Mouse (Mus musculus): ENCODE results near the gene Cobl.

Gene Cobl

DNA sequence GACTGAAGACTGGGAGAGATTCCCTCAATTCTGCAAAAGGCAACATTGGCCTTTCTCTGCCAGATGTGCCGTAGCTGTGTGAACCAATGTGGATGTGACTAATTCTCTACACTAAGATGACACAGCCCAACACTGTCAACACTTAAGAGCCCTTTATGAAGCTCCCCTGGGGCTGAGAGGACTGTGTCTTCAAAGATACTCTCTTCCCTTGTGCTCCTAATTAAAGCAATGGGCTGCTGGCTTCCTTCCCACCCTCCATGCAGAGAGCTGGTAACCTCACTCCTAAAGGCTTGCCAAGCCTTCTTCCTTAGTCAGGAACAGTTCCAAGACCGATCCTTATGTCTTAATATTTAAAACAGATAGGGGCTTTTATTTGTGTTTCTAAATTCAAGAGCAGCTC, 79.9 kb downstream of the Cobl start:
- no peak for DNase-seq (ENCODE audit: low read depth, low spot score)

DNA sequence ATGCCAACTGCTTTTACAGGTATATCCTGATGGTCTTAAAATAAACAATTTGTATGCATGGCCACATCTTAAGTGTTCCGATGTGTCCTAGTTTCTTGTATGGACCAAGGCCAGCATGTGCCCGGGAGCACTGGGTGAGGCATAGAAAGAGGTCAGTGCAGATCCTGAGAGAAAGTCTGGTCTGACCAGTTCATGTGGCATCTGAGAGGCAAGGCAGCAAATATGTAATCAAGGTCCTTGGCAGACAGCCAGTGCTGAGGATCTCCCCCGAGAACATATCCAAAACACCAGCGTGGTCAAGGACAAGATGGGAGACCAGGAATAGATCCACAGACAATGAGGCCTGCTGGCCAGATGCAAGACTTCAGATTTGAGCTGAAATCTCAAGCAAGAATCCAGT, 81.8 kb downstream of the Cobl start:
- DNase-seq (ENCODE audit: low read depth, low spot score) = no peak

DNA sequence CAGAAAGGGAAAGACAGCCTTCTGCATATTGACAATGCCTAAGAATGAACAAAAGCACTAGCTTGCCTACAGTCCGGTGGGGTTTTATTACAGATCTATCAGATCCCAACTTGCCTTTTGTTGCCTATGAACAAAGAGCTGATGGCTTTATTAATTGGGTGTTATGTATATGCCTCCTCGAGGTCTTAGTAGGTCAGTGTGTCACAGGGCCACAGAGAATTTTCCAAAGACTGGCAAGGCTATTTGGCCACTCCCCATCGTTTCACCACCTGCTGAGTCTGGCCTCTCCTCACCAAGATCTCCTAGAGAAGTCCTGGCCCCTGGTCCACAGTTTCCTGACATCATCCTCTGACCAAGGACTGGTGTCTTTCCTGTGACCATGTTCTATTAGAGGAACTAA, 83.7 kb downstream of the Cobl start:
- no peak for DNase-seq (ENCODE audit: low read depth, low spot score)

DNA sequence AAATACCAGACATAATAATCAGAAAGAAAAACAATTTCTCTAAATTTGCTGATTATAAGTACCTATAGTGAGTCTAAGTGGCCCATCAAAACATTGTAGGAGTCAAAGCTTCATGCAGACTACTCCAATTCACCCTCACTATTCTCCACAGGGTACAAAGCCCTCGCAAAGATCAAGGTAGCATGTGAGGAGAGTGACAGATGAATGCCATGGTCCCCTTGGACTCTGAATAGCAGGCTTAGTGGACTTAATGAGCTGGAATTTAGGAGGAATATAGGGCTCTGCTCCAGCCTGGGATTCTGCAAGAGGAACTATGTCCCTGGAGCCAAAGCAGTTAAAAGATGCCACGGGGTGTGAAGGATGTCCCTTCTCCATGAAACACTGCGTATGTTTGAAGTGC, 88.1 kb downstream of the Cobl start:
- no peak for DNase-seq (ENCODE audit: low read depth, low spot score)

DNA sequence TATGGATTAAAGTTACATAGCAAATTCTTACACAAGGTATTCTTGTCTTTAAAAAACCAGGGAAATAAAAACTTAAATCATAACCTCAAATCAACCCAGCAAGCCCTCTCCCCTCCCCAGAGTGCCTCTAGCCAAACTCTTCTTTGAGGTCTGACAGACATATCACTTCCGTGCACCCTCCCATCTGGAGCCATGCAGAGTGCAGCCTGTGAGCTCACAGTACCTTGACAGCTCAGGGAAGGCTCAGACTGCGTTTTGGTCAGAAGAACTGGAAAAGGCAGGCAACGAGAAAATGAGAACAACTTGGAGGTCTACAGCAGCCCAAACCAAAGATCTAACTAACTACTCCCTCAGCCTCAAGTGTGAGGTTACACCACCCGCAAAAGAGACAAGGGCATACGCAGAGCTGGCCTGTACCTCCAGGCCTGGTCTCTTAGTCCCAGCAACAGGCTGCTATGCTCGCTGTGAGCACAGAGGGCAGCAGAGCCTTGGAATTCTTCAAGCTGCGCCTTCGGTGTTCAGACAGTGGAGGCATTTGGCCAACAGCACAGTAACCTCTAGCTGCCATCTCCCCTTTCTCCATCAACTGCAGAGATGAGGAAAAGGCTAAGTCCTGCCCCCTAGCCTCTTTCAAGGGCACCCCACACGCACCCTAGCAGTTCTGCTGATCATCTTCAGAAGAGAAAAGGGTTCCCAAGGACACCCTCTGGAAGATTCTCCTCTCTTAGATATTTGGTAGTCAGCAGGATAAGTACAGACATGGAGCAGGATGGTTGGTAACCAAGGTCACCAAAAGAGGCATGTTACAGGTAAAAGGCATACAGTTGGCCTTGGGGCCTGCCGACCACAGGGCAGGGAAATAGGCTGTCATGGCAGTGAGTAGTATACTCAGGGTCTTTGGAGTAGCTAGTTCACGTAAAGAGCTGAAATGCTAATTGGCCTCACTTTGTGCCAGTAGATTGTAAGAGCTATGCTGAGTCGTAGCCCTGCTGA, 91.4 kb downstream of the Cobl start:
- DNase-seq (ENCODE audit: low read depth, low spot score) = no peak

DNA sequence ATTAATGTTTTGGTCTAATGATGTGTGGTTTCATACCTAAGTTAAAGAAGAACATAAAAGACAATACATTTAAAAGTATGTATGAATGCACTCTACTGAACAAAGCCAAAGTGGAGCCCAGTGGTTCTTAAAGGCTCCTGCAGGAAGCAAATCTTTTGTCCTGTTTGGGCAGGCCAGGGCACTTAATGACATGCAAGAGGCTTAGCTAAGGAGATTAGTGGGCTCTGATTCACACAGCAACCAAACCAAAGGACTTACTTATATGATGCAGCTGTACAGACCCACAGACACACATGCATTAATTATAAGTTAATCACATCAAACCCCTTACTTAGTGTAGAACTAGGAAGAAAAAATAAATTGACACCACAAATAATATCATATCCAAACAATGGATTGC, 93.8 kb downstream of the Cobl start:
- no peak for DNase-seq (ENCODE audit: low read depth, low spot score)

DNA sequence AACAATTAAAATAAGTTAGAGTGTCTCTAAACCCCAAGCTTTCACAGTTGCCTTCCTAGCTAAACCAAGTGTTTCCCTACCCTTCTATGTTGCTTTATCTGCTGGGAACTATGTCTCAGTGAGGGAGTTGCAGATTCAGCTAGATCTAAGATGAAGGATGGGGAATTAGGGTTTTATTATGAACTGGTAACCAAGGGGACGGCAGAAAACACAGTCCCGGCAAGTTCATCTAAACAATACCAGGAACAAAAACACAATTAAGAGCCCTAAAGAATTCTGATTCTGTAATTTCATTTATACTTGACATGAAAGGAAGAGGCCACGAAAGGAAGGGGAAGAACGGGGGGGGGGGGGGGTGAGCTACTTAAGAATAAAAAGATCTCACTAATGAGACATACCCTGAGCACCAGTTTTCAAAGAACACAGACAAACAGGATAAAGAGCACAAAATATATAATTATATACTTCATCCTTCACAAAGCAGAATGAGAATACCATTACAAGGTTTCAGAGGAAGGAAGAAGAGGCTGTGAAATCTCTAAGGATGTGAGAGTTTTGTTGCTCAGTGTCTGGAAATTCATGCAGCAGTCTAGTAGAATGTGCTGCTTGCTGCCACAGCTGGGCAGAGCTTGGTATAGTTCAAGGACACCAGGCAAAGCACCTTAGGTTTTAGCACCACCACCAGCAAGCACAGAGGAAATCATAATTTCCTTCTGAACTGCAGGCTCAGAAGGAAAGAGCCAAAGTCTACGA, 97.2 kb downstream of the Cobl start:
- DNase-seq (ENCODE audit: low read depth, low spot score) = no peak

DNA sequence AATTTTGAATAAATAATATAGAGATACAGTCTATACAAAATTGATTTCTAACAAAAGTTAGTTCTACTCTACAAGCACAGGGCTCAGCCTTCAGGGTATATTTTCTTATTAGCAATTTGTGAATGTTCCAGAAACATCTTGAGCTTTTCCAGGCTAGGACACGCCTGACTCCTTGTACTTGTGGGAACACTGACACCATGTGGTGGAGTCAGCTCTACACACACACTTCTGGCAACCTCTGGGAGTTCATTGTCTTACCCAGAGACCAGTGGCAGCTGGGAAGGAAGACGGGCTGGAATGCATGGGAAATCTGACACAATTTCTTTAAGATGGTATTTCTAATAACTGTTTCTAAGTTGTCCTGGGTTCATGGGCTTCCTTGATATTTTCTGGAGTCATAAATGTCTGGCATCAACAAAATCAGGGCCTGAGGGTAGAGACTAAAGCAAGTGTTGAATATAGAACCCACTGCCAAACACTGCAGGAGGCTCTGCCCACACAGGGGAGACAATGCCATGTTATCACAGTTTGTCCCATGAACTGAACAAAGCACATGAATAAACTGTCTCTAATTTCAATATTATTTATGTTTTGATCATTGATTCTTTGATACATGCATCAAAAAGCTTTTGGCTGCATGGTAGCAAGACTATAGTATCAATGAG, 105.3 kb downstream of the Cobl start:
- DNase-seq (ENCODE audit: low read depth, low spot score) = no peak

DNA sequence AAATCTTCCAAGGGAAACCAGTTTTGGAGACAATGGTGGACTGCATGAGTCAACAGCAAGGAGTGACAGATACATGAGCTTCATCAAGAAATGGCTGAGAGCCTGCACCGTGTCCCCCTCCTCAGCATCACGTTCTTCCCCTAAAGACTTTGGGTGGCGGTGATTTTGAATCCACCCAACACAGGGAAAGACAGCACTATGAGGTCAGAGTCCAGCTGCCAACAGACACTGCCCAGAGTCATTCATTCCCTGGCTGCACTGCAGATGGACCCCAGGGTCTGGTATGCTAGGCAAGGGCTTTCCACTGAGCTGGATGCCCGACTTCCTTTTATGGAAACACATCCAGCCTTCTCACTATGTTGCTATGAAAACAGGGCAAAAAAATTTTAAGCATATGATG, 106.2 kb downstream of the Cobl start:
- no peak for DNase-seq (ENCODE audit: low read depth, low spot score)

DNA sequence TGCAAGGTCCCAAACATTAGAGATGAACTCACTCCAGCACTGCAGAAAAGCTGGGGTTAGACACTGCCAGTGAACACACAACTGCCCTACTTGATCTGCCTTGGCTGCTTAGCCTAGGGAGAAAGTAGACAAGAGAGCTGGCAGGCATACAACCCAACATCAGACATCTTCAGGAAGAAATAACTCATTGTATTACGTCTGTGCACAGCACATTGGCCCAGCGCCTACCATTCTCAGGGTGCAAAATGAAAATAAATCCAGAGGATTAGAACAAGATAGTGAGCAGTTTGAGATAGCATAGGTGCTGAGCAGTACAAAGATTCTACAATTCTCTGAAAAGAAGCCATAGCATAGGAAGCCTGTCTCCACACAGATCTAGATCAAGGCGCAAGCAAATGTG, 109.1 kb downstream of the Cobl start:
- DNase-seq (ENCODE audit: low read depth, low spot score) = no peak

DNA sequence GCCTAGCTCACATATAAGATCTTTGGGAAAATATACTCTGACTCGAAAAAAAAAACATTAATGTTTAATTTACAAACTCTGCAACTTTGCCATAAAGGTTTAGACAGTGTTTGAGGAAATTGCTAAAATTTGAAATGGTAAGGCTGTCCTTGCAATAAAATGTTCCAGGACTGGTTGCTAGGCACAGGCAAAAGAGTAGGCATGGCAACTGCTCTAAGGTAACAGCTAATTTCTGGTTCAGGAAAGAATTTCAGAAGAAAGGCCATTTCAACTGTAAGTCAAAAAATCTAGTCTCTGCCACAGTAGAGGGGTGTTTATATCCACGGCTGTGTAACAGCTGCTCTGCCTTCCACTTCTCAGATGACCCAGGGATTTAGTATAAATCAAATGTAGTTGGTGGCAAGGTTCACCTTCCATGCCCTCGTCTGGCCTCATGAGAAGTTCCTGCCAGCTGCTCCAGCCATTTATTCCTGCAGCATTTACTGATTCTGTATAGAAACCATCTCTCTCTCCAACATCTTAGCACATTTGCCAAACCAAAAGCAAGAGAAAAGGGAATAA, 113.7 kb downstream of the Cobl start:
- no peak for DNase-seq (ENCODE audit: low read depth, low spot score)

DNA sequence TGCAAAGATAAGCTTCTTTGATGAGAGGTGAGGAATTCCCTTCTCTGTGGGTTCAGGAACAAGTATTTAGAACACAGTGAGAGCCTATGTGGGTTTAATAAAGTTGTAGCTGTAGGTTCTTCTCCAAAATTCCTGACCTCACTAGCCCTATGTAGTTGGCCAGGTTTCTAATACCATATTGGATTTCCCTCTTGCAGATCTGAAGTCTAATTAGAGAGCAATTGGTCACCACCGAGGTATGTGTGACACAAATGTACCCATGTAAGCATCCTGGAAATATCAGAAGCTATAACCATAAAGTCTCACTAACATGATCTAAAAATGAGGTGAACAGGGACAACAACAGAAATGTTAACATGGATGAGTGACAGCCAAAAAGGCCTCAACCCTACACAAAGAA, 114.7 kb downstream of the Cobl start:
- DNase-seq (ENCODE audit: low read depth, low spot score) = no peak

DNA sequence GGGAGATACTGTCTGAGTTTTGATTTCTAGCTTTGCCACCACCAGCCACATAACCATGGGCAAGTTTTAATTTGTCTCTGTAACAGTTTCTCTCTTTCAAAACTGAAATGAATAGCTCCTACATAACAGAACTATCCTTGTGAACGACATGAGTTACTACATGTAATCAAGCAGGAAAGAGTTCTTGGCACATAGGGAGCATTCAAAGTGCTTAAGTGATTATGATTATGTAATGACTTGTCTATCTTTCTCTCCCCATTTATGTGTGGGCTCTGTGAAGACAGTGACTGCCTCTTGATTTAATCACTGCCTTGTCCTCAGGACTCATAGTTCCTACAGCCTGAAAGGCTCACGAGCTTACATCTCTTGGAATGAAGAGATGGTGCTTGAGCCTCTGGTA, 118.3 kb downstream of the Cobl start:
- no peak for DNase-seq (ENCODE audit: low read depth, low spot score)

DNA sequence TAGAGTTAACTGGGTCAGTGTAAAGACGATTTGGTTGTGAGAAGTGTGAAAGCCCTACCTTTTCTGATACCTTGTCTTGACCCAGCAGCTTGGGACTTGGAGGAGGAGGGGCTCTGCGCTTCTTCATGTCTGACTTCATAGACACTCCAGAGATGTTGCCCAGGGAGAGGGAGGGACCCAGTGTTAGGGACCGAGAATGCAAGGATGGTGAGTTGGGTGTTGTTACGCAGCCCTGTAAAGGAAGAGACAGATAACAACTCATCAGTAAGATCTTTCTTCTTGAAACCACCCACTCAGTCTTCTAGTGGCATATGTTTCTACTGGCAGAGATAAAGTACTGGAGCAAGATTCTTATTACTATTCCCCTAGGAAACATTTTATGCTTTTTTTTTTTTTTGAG, 121.1 kb downstream of the Cobl start:
- no peak for DNase-seq (ENCODE audit: low read depth, low spot score)

DNA sequence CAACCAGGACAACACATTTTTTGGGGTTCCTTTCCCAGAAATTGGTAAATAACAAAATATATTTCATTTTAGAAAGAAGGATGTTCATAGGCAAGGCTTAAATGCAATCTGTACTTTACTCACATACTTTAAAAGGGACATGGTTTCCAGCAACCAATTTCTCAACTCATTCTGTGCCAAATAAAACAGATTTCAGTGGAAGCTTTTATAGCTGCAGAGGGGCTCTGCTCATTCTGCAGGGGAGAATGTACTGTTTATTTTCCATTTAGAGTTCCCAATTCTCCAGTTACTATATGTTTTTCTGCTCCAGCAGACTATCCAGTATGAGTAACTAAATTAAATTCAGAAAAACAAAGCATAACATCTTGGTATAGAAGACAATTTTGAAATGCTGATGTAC, 124.1 kb downstream of the Cobl start:
- DNase-seq (ENCODE audit: low read depth, low spot score) = no peak

DNA sequence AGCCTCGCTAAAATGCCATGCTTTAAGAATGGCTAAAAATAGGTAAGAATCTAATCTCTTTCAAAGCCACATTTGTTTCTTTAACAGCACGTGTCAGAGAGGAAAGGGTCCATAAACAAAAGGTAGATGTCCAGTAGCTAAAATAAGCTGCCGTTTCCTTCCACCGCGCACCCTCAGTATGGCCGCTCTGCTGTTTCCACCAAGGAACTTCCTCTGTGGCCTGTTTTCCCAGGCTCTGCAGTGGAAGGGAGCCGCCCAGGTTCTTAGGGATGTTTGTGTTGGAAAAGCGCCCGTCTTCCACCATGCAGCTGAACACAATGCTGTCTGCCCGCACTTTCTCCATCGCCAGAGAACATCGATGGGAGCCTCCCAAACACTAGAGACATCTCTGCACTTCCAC, 128.6 kb downstream of the Cobl start:
- no peak for DNase-seq (ENCODE audit: low read depth, low spot score)

DNA sequence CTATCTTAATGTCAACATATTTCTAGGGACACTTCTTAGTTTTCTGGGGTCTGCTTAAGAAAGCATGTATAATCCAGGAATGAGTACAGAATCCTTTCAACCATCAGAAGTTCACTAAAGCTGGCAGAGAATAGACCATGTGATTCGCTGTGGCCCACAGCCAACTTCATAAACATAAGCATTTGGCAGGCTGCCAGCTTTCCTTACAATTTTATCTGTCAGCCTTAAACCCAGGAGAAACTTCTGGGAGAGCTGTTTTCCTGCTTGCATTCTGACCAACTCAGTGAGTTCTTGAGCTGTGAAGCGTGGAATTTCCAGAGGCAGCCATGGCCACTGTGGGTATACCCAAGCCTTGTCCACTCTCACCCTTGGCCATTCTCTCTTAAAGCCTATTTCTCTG, 132.8 kb downstream of the Cobl start:
- no peak for DNase-seq (ENCODE audit: low read depth, low spot score)

DNA sequence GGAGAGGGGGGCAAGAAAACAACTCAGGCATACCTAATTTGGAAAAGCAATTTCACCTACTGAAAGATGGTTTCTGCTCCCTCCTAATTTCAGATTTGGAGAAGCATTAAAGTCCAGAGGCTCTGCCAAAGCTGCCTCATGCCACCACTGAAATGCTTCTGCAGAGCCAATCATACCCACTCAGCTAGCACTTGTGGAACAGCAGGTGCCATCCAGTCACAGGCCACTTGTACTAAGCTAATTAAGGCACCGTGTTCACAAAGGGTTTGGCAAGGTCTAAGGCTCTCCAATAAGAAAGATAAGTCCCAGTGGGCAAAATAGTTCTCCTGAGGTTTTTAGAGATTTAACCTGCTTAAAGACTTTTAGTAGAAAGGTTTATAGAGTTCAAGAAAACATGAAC, 143.3 kb downstream of the Cobl start:
- DNase-seq (ENCODE audit: low read depth, low spot score) = no peak

DNA sequence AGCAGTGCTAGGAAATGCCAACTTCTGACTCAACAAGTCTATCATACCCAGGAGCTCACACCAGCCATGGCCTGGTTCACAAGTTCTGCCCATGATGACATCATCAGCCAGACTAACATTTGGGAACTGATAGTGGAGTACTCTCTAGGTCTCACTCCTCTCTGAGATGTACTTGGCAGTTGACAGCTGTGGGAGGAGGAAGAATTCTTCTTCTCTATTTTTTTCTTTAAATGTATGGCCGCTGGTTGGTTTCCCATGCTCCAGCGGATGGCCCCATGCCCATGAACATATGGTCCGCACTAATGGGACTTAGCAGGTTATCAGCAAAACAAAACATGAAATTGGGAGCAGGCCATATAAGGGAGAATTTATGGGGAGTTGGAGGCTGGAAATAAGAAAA, 145.4 kb downstream of the Cobl start:
- DNase-seq (ENCODE audit: low read depth, low spot score) = no peak

DNA sequence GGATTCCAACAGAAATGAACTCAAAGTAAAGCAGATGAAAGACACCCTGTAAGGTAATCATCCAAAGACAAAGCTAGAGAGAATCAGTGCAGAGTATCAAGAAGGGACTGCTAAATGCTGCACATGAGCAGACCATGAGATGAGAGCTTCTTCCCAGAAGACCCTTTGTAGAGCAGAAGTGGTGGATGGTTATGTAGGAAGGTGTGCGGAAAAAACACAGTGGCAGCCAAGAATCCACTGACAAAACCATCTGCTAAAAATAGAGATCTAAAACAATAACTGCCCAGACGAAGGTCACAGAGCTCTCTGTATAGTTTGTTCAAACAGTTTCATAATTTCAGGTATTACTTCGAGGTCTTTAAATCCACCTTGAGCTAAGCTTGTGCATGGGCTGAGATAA, 149.1 kb downstream of the Cobl start:
- no peak for DNase-seq (ENCODE audit: low read depth, low spot score)

DNA sequence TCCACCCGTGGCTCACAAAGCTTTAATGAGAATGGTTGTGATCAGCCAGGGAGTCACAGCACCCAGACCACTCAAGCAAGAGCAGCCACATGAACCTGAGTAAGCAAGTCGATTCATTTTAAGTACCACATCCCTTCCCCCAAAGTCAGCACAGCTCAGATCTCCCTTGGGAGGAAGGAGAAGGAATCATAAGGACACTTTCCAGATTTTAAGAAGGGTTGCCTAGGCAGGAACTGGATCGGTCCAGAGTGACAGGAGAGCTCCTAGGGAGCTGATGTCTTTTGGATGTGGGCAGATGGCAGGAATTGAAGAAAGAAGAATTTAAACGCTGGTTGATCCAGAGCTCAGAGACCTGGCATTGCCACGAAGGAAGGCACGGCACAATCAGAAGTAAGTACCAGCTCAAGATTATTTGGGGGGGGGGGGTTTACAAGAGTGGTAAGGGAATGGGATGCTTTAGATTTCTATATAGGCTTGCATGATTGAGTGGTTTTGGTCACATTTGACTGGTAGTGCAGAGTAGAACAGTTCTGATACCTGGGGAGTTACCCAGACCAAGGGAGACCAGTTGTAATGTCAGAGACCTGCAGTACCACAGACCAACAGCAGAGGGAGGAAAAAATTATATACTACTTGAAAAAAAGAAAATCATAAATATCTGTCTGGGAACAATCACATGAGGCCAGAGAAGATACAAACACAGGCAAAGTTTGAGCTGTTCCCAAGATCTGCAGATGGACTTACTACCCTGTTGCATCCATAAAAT, 150.3 kb downstream of the Cobl start:
- DNase-seq (ENCODE audit: low read depth, low spot score) = no peak
